Mouse (Mus musculus) erythroblast, embryonic 14.5 days (primary cell): ENCODE results near the gene Map1lc3a.

Source experiments
- GATA1 ChIP-seq: IDR thresholded peaks from 2 replicates; pipeline ENCODE4 v1.6.1; 2012; ENCODE audit warnings: low read length, inconsistent platforms, mixed read lengths
- TAL1 ChIP-seq: IDR thresholded peaks from 3 replicates; pipeline ENCODE4 v1.6.1; 2012; ENCODE audit warnings: low read length, inconsistent platforms, mixed read lengths

- TF ChIP-seq GATA1 (no peak), TAL1 (no peak)
Measured at GRCm38 (mm10) chr2:155276621-155277175, 601 bp downstream of the Map1lc3a start.
